ENCODE assay signal across 8 mouse cellular contexts in genomic region chr2:102005377-102006007, GRCm38 (mm10).
DNase-seq lines count a peak whose midpoint lies in the region; ATAC-seq and TF ChIP-seq lines count a peak whose summit lies in the region.

No protein-coding gene starts in this region.

- no peak for TF ChIP-seq CTCF in left cerebral cortex, adult 2 months (IDR thresholded peaks at IDR 0.05)
- no peak for TF ChIP-seq CTCF in hindbrain, postnatal 0 days (IDR thresholded peaks at IDR 0.05; ENCODE audit: low read depth)

- intact Hi-C loops in left cerebral cortex, adult 2 months (cut with DNase I), result no loop called here

- ATAC-seq in hindbrain, postnatal 0 days, result peak; percentile 20; the same call in 1 of the 2 replicates
- no peak for ATAC-seq in neural tube, embryonic 12.5 days (ENCODE audit: low FRiP score, low read depth)

- no peak overlapping the region for H3K4me3 ChIP-seq in left cerebral cortex, adult 2 months
- H3K4me3 ChIP-seq in forebrain, embryonic 10.5 days, result no peak overlapping the region
- H3K4me3 ChIP-seq in hindbrain, postnatal 0 days (ENCODE audit: low read length), result no peak overlapping the region
- H3K4me3 ChIP-seq in neural tube, embryonic 12.5 days, result no peak overlapping the region

- no peak for DNase-seq in left cerebral cortex, adult 2 months (ENCODE audit: extremely low spot score in 1 of 2, low spot score in 2 of 2)
- DNase-seq in left cerebral cortex, adult 9 months (ENCODE audit: low spot score in 2 of 2), result no peak
- no peak for DNase-seq in forebrain, embryonic 10.5 days (ENCODE audit: extremely low spot score, low spot score)
- no peak for DNase-seq in hindbrain, postnatal 0 days (ENCODE audit: low spot score)
- DNase-seq in testis, postnatal 10 days (ENCODE audit: low spot score), result no peak
- DNase-seq in layer of hippocampus, postnatal 10 days (ENCODE audit: low spot score in 2 of 2), result no peak
- DNase-seq in retina, embryonic 14.5 days (ENCODE audit: low spot score), result no peak

- no peaks in the 10 kb centered on the region for H3K36me3 ChIP-seq in forebrain, embryonic 10.5 days (replicated peaks)
- H3K36me3 ChIP-seq in hindbrain, postnatal 0 days (ENCODE audit: insufficient read depth, low read length), result no peaks in the 10 kb centered on the region
- no peaks in the 10 kb centered on the region for H3K36me3 ChIP-seq in neural tube, embryonic 12.5 days

- no peaks in the 10 kb centered on the region for H3K9me3 ChIP-seq in forebrain, embryonic 10.5 days
- no peaks in the 10 kb centered on the region for H3K9me3 ChIP-seq in hindbrain, postnatal 0 days (ENCODE audit: low read length)
- H3K9me3 ChIP-seq in neural tube, embryonic 12.5 days, result no peaks in the 10 kb centered on the region

- 54% methylated on average over 8 of the region's 8 CpGs for WGBS in forebrain, embryonic 10.5 days
- 27% methylated on average over 8 of the region's 8 CpGs for WGBS in hindbrain, postnatal 0 days
- WGBS in neural tube, embryonic 12.5 days, result 36% methylated on average over 8 of the region's 8 CpGs

- peaks cover 84% of the 10 kb centered on the region for H3K4me1 ChIP-seq in forebrain, embryonic 10.5 days
- H3K4me1 ChIP-seq in hindbrain, postnatal 0 days (ENCODE audit: insufficient read depth, low read length), result peaks cover 23% of the 10 kb centered on the region
- peaks cover 81% of the 10 kb centered on the region for H3K4me1 ChIP-seq in neural tube, embryonic 12.5 days

- no peak overlapping the region for H3K4me2 ChIP-seq in hindbrain, postnatal 0 days (ENCODE audit: low read depth, low read length)
- H3K4me2 ChIP-seq in neural tube, embryonic 12.5 days (replicated peaks), result no peak overlapping the region

- H3K9ac ChIP-seq in hindbrain, postnatal 0 days (replicated peaks; ENCODE audit: low read length), result peak overlapping the region; percentile 21
- 0 out of 2 replicates have a peak overlapping the region, but pooled peaks have one; percentile 18 for H3K9ac ChIP-seq in neural tube, embryonic 12.5 days

- peak overlapping the region; percentile 66 for H3K27ac ChIP-seq in left cerebral cortex, adult 2 months
- H3K27ac ChIP-seq in forebrain, embryonic 10.5 days, result peak overlapping the region; percentile 78
- H3K27ac ChIP-seq in hindbrain, postnatal 0 days, result peak overlapping the region; percentile 36; the same call in 1 of the 2 replicates
- no peak overlapping the region for H3K27ac ChIP-seq in neural tube, embryonic 12.5 days

- no peaks in the 10 kb centered on the region for H3K27me3 ChIP-seq in forebrain, embryonic 10.5 days (ENCODE audit: poor library complexity, severe bottlenecking)
- H3K27me3 ChIP-seq in hindbrain, postnatal 0 days (ENCODE audit: insufficient read depth, low read length), result no peaks in the 10 kb centered on the region
- no peaks in the 10 kb centered on the region for H3K27me3 ChIP-seq in neural tube, embryonic 12.5 days (replicated peaks)
